Mouse (Mus musculus) hindbrain, embryonic 11.5 days (tissue): ENCODE results near the gene B4galnt1. TPM values are rescaled to one million over a fixed set of nuclear protein-coding genes. Genes with fewer than 3 reads are reported as not detected.

Experiments
- ATAC-seq: fragments of 200-750 bp; cut with Nextera tagmentation; 2 replicates; pipeline ENCODE4 v1.8.0; 2017; ENCODE audit warnings: mild to moderate bottlenecking, moderate TSS enrichment, moderate library complexity; ENCODE audit not compliant: low FRiP score
- DNase-seq: peaks from one replicate; pipeline ENCODE4 v3.0.0-alpha.2; 2015; ENCODE audit warnings: low spot score
- H3K27ac ChIP-seq: fragments of 300-500 bp; sonication (generic); 2 replicates; pipeline ENCODE4 v1.5.1; 2014; ENCODE audit warnings: mild to moderate bottlenecking, low read depth, low read length
- H3K27me3 ChIP-seq: fragments of 300-500 bp; sonication (generic); 2 replicates; pipeline ENCODE4 v1.6.1; 2014; ENCODE audit warnings: mild to moderate bottlenecking, low read length, moderate library complexity, mixed read lengths; ENCODE audit not compliant: control insufficient read depth, insufficient read depth
- H3K36me3 ChIP-seq: fragments of 300-500 bp; sonication (generic); 2 replicates; pipeline ENCODE4 v1.6.1; 2014; ENCODE audit warnings: mild to moderate bottlenecking, low read length, moderate library complexity, mixed read lengths; ENCODE audit not compliant: control insufficient read depth, insufficient read depth
- H3K4me1 ChIP-seq: fragments of 300-500 bp; sonication (generic); replicated peaks from 2 replicates; pipeline ENCODE4 v1.6.1; 2014; ENCODE audit warnings: low read length, mixed read lengths; ENCODE audit not compliant: control insufficient read depth, insufficient read depth
- H3K4me2 ChIP-seq: fragments of 300-500 bp; sonication (generic); replicated peaks from 2 replicates; pipeline ENCODE4 v1.6.1; 2014; ENCODE audit warnings: mild to moderate bottlenecking, low read depth, low read length
- H3K4me3 ChIP-seq: fragments of 300-500 bp; sonication (generic); 2 replicates; pipeline ENCODE4 v1.5.1; 2014; ENCODE audit warnings: low read depth, low read length
- H3K9ac ChIP-seq: fragments of 300-500 bp; sonication (generic); 2 replicates; pipeline ENCODE4 v1.6.1; 2014; ENCODE audit warnings: low read depth, low read length
- H3K9me3 ChIP-seq: fragments of 300-500 bp; sonication (generic); 2 replicates; pipeline ENCODE4 v1.6.1; 2016; ENCODE audit warnings: low read length; ENCODE audit not compliant: control insufficient read depth
- WGBS: fragments of 180-500 bp; shearing (Covaris S2); extraction: QIAGEN DNeasy Blood & Tissue Kit; methylation state at CpG from one replicate; pipeline ENCODE4 v1.1.7; 2014; 5-methylcytosine and 5-hydroxymethylcytosine counted together
- polyA plus RNA-seq: library from polyadenylated mRNA; unstranded; fragments of >200 nt; fragmentation: Nextera tagmentation; extraction: Ambion mirVana; gene quantifications from 2 replicates; pipeline ENCODE4 v1.2.1, GENCODE M21; 2014

B4galnt1 gene
- polyA plus RNA-seq, 1 experiment from 2014 or later = 12.4 TPM

DNA sequence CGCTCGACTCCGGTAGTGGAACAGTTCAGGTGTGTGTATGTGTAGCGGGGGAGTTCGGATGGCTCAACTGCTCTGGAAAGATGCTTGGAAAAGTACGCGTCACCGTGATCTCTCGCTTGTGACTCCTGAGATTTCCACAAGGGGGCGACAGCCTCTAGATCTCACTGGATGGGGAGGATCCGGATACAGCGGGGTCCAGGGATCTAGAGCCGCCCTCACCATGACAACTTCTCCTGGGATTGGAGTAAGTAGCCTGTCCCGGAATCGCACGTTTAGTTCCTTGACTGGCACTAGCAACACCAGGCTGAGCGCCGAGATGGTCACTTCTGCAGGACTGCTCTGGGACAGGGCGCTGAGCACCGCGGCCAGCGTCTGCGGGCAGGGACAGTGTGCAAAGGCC is 12.7 kb downstream of the B4galnt1 start:
- H3K27me3 ChIP-seq = peaks cover 48% of the 10 kb centered on the region

DNA sequence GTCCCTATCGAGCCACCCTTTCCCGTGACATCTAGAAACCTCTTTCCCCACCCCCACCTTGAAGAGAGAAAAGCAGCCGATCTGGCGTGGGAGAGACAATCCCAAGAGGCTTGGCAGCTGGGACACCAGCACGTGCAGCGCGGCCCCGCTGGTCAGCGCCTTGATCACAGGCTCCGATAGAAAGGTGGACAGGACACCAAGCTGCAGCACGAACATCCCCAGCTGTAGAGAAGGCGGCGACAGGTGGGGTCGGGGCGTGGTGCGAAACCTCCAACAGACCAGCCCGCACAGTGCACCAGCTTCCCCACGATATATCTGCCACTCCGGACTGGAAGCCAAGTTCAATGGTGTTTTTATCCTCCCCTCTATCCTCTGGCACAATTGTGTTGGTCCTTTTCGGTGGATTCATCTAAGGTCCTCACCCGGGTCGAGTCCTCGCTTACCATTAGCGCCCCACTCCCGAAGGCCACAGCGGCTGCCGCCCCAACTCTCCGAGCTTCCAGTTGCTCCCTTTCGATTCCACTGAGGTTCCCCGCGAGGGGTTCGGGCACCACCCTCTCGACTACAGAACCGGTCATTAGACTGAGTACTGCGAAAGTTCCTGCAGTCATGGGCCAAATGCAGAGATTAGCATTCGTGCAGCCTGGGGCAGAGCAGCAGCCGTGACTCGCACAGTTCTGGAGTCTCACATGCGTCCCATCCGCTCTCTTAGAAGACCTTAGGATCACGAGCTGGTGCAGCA is 13.4 kb downstream of the B4galnt1 start:
- Histone ChIP-seq H3K9me3 (no peaks in the 10 kb centered on the region), H3K36me3 (no peaks in the 10 kb centered on the region), H3K4me3 (peak overlapping the region; percentile 19; the same call in 1 of the 2 replicates), H3K4me2 (peak overlapping the region; percentile 46), H3K9ac (no peak overlapping the region), H3K27ac (no peak overlapping the region), H3K4me1 (peaks cover 13% of the 10 kb centered on the region), H3K27me3 (peaks cover 48% of the 10 kb centered on the region)
- ATAC-seq (peak; percentile 13; the same call in 1 of the 2 replicates), DNase-seq (peak; percentile 49)
- WGBS = 4% methylated on average over 41 of the region's 41 CpGs

More for the DNA sequence above, 12.7 kb downstream of the B4galnt1 start:
- whole genome bisulfite sequencing = 2% methylated on average over 23 of the region's 23 CpGs
- H3K4me1 ChIP-seq = peaks cover 13% of the 10 kb centered on the region
- H3K9ac ChIP-seq = no peak overlapping the region
- no peaks in the 10 kb centered on the region for H3K36me3 ChIP-seq
- H3K4me2 ChIP-seq = peak overlapping the region; percentile 46
- ATAC-seq = peak; percentile 67
- H3K9me3 ChIP-seq = no peaks in the 10 kb centered on the region
- peak overlapping the region; percentile 19; the same call in 1 of the 2 replicates for H3K4me3 ChIP-seq
- peak; percentile 95 for DNase-seq
- H3K27ac ChIP-seq = no peak overlapping the region

GRCm38 (mm10) chr10:127179871-127180694 is 15.1 kb downstream of the B4galnt1 start, which contains the start of gene Slc26a10:
Gene Slc26a10, minus strand, starts transcription at chr10:127180645.
- H3K4me3 ChIP-seq = peak within 1 kb of the TSS; percentile 21; the same call in 1 of the 2 replicates
- DNase-seq = no peak
- H3K9ac ChIP-seq = no peak within 1 kb of the TSS
- H3K4me1 ChIP-seq = peaks cover 15% of the 10 kb centered on the region
- peaks cover 48% of the 10 kb centered on the region for H3K27me3 ChIP-seq
- H3K27ac ChIP-seq = no peak within 1 kb of the TSS
- no peaks in the 10 kb centered on the region for H3K9me3 ChIP-seq
- no peak for ATAC-seq
- WGBS = 2% methylated on average over 34 of the region's 34 CpGs
- no peaks in the 10 kb centered on the region for H3K36me3 ChIP-seq
- H3K4me2 ChIP-seq = peak within 1 kb of the TSS; percentile 28

GRCm38 (mm10) chr10:127180695-127181047 is 15.6 kb downstream of the B4galnt1 start:
- Histone ChIP-seq H3K9ac (no peak overlapping the region), H3K36me3 (no peaks in the 10 kb centered on the region), H3K4me1 (peaks cover 15% of the 10 kb centered on the region), H3K4me2 (no peak overlapping the region), H3K4me3 (no peak overlapping the region), H3K27ac (no peak overlapping the region), H3K27me3 (peaks cover 48% of the 10 kb centered on the region), H3K9me3 (no peaks in the 10 kb centered on the region)
- ATAC-seq = no peak
- 14% methylated on average over 3 of the region's 3 CpGs for whole genome bisulfite sequencing
- no peak for DNase-seq

GRCm38 (mm10) chr10:127181566-127181965 is 16.5 kb downstream of the B4galnt1 start:
- Histone ChIP-seq H3K9me3 (no peaks in the 10 kb centered on the region), H3K27me3 (peaks cover 42% of the 10 kb centered on the region), H3K4me1 (peaks cover 15% of the 10 kb centered on the region), H3K4me3 (no peak overlapping the region), H3K9ac (no peak overlapping the region), H3K27ac (no peak overlapping the region), H3K36me3 (0 out of 2 replicates have a peak, but pooled peaks cover under 1% of the 10 kb centered on the region), H3K4me2 (no peak overlapping the region)
- 65% methylated on average over 6 of the region's 6 CpGs for WGBS
- DNase-seq = no peak
- ATAC-seq = no peak

- Histone ChIP-seq H3K4me2 (no peak overlapping the region), H3K4me1 (peaks cover 15% of the 10 kb centered on the region), H3K9me3 (no peaks in the 10 kb centered on the region), H3K4me3 (no peak overlapping the region), H3K27me3 (peaks cover 37% of the 10 kb centered on the region), H3K36me3 (0 out of 2 replicates have a peak, but pooled peaks cover 2% of the 10 kb centered on the region), H3K9ac (no peak overlapping the region), H3K27ac (no peak overlapping the region)
- WGBS = 92% methylated on average over 4 of the region's 4 CpGs
- DNase-seq = no peak
- ATAC-seq = no peak
These were observed 17.6 kb downstream of the B4galnt1 start for GRCm38 (mm10) chr10:127182624-127183023.

DNA sequence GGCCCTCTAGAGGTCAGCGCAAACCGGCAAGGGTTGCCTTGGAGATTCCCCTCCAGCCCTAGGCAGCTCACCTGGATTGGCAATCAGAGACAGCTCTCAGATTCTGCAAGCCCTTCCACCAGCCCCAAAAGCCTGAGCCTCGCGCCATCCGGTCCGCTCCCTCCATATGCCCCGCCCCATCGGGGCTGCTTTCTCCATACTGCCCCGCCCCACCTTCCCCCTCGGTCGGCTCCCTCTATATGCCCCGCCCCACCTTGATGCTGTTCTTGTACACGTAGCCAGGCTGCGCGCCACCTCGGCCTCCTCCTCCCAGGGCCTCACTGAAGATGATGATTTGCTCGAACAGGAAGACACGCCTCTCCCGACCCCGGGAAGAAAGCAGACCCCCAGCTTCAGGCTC is 18.7 kb downstream of the B4galnt1 start:
- no peak overlapping the region for H3K9ac ChIP-seq
- no peak overlapping the region for H3K4me3 ChIP-seq
- H3K4me1 ChIP-seq = peaks cover 5% of the 10 kb centered on the region
- 22% methylated on average over 20 of the region's 20 CpGs for WGBS
- H3K36me3 ChIP-seq = 0 out of 2 replicates have a peak, but pooled peaks cover 2% of the 10 kb centered on the region
- no peak for DNase-seq
- no peak overlapping the region for H3K27ac ChIP-seq
- H3K9me3 ChIP-seq = no peaks in the 10 kb centered on the region
- no peak overlapping the region; the same call in 1 of the 2 replicates for H3K4me2 ChIP-seq
- no peak for ATAC-seq
- peaks cover 26% of the 10 kb centered on the region for H3K27me3 ChIP-seq

GRCm38 (mm10) chr10:127185101-127185500 is 20.1 kb downstream of the B4galnt1 start:
- H3K27me3 ChIP-seq = peaks cover 12% of the 10 kb centered on the region
- H3K36me3 ChIP-seq = 0 out of 2 replicates have a peak, but pooled peaks cover 2% of the 10 kb centered on the region
- no peak overlapping the region for H3K4me2 ChIP-seq
- ATAC-seq (no peak), DNase-seq (no peak)
- 71% methylated on average over 9 of the region's 9 CpGs for WGBS
- H3K4me1 ChIP-seq = peaks cover 10% of the 10 kb centered on the region
- H3K4me3 ChIP-seq = no peak overlapping the region
- no peak overlapping the region for H3K27ac ChIP-seq
- H3K9me3 ChIP-seq = no peaks in the 10 kb centered on the region
- H3K9ac ChIP-seq = no peak overlapping the region
